ENCODE assay signal across 10 mouse cellular contexts in genomic region chr4:137919116-137919515, GRCm38 (mm10). TPM values are rescaled to one million over a fixed set of nuclear protein-coding genes. Genes with fewer than 3 reads are reported as not detected.
DNase-seq lines count a peak whose midpoint lies in the region; ATAC-seq and TF ChIP-seq lines count a peak whose summit lies in the region.
"Had no signal": no experiment of that assay in that cellular context is flagged by ENCODE, and none has a peak within 500 bp of the region (broad histone marks: within the 10 kb centered on the region; RNA-seq: fewer than 3 reads in every experiment).

No protein-coding gene starts in this region.

- H3K4me1 ChIP-seq in heart, embryonic 11.5 days (ENCODE audit: control insufficient read depth, insufficient read depth, low read length), result peaks cover 52% of the 10 kb centered on the region
- H3K4me1 ChIP-seq in lung, postnatal 0 days (ENCODE audit: insufficient read depth, low read depth, low read length), result peaks cover 5% of the 10 kb centered on the region; the same call in 1 of the 2 replicates
- H3K4me1 ChIP-seq in embryonic facial prominence, embryonic 15.5 days, result peaks cover 64% of the 10 kb centered on the region
- H3K4me1 ChIP-seq in small intestine, adult 2 months (ENCODE audit: control insufficient read depth, insufficient read depth, insufficient read length, low read length), result peaks cover 7% of the 10 kb centered on the region

- no peak for DNase-seq in heart, postnatal 14 days
- no peak for DNase-seq in lung, postnatal 0 days (ENCODE audit: low spot score)
- no peak for DNase-seq in lung, postnatal 14 days
- no peak for DNase-seq in ovary, adult 18-20 months (ENCODE audit: low spot score)
- DNase-seq: right cerebral cortex, adult 18-20 months; thymus, postnatal 14 days had no signal

- TF ChIP-seq EP300 in lung, postnatal 0 days (IDR thresholded peaks at IDR 0.05), result no peak

- H3K36me3 ChIP-seq in heart, embryonic 11.5 days (ENCODE audit: control insufficient read depth, insufficient read depth, low read length), result peaks cover 8% of the 10 kb centered on the region; the same call in 1 of the 2 replicates
- no peaks in the 10 kb centered on the region for H3K36me3 ChIP-seq in lung, postnatal 0 days (ENCODE audit: insufficient read depth, low read length)
- H3K36me3 ChIP-seq in embryonic facial prominence, embryonic 15.5 days, result peaks cover 12% of the 10 kb centered on the region; the same call in 1 of the 2 replicates
- H3K36me3 ChIP-seq in small intestine, adult 2 months (ENCODE audit: control insufficient read depth, insufficient read depth, low read length), result peaks cover 6% of the 10 kb centered on the region; the same call in 1 of the 2 replicates

- ATAC-seq in heart, embryonic 11.5 days (replicated peaks; ENCODE audit: insufficient number of reproducible peaks, low FRiP score, low TSS enrichment), result no peak
- no peak for ATAC-seq in lung, postnatal 0 days
- ATAC-seq in embryonic facial prominence, embryonic 15.5 days (ENCODE audit: insufficient number of reproducible peaks, low FRiP score, low TSS enrichment, low read depth), result no peak
- ATAC-seq in megakaryocyte progenitor cell, adult 5-6 weeks (replicated peaks; ENCODE audit: poor library complexity), result no peak

- no peak overlapping the region for H3K4me3 ChIP-seq in heart, embryonic 11.5 days (ENCODE audit: low read depth, low read length)
- H3K4me3 ChIP-seq in lung, postnatal 0 days (ENCODE audit: low read depth, low read length), result no peak overlapping the region
- H3K4me3 ChIP-seq in embryonic facial prominence, embryonic 15.5 days (replicated peaks), result no peak overlapping the region
- H3K4me3 ChIP-seq in small intestine, adult 2 months (ENCODE audit: low read depth, low read length), result no peak overlapping the region

- no peak for TF ChIP-seq POLR2A in small intestine, adult 2 months (IDR thresholded peaks at IDR 0.05; ENCODE audit: low read depth, low read length)

- H3K27me3 ChIP-seq in heart, embryonic 11.5 days (ENCODE audit: control insufficient read depth, insufficient read depth, low read length), result no peaks in the 10 kb centered on the region
- no peaks in the 10 kb centered on the region for H3K27me3 ChIP-seq in lung, postnatal 0 days (replicated peaks; ENCODE audit: insufficient read depth, low read length)
- H3K27me3 ChIP-seq in embryonic facial prominence, embryonic 15.5 days, result no peaks in the 10 kb centered on the region
- no peaks in the 10 kb centered on the region for H3K27me3 ChIP-seq in small intestine, adult 2 months (ENCODE audit: control insufficient read depth, insufficient read depth, low read length)

- no peaks in the 10 kb centered on the region for H3K9me3 ChIP-seq in heart, embryonic 11.5 days (replicated peaks; ENCODE audit: control insufficient read depth, low read length)
- H3K9me3 ChIP-seq in lung, postnatal 0 days (ENCODE audit: low read length), result no peaks in the 10 kb centered on the region
- no peaks in the 10 kb centered on the region for H3K9me3 ChIP-seq in embryonic facial prominence, embryonic 15.5 days (replicated peaks)

- H3K4me2 ChIP-seq in heart, embryonic 11.5 days, result no peak overlapping the region
- H3K4me2 ChIP-seq in lung, postnatal 0 days (replicated peaks; ENCODE audit: low read depth, low read length), result no peak overlapping the region
- no peak overlapping the region for H3K4me2 ChIP-seq in embryonic facial prominence, embryonic 15.5 days (replicated peaks)

- peak overlapping the region; percentile 16; the same call in 1 of the 2 replicates for H3K9ac ChIP-seq in heart, embryonic 11.5 days (ENCODE audit: low read depth, low read length)
- no peak overlapping the region for H3K9ac ChIP-seq in lung, postnatal 0 days (replicated peaks; ENCODE audit: low read depth)
- H3K9ac ChIP-seq in embryonic facial prominence, embryonic 15.5 days, result no peak overlapping the region

- TF ChIP-seq CTCF in lung, postnatal 0 days (IDR thresholded peaks at IDR 0.05), result no peak
- no peak for TF ChIP-seq CTCF in small intestine, adult 2 months (IDR thresholded peaks at IDR 0.05; ENCODE audit: extremely low read depth, insufficient read length, insufficient replicate concordance, low read depth, low read length)

- peak overlapping the region; percentile 92 for H3K27ac ChIP-seq in heart, embryonic 11.5 days (ENCODE audit: low read depth, low read length)
- H3K27ac ChIP-seq in lung, postnatal 0 days (ENCODE audit: low read length), result peak overlapping the region; percentile 80
- 0 out of 2 replicates have a peak overlapping the region, but pooled peaks have one; percentile 63 for H3K27ac ChIP-seq in embryonic facial prominence, embryonic 15.5 days (replicated peaks)
- peak overlapping the region; percentile 6 for H3K27ac ChIP-seq in small intestine, adult 2 months (ENCODE audit: insufficient read depth, low read depth, low read length)

- WGBS in heart, embryonic 11.5 days (ENCODE audit: insufficient replicate concordance), result 52% methylated on average over 10 of the region's 10 CpGs
- WGBS in lung, postnatal 0 days, result 69% methylated on average over 10 of the region's 10 CpGs
- 54% methylated on average over 10 of the region's 10 CpGs for WGBS in embryonic facial prominence, embryonic 15.5 days
- WGBS in small intestine, adult 2 months, result 84% methylated on average over 10 of the region's 10 CpGs

- intact Hi-C loops in heart, postnatal 14 days (cut with DNase I), result no loop called here

RNA-seq across cellular contexts. Expression of gene Ece1, which starts 57.1 kb away (rescaled TPM):
- polyA plus RNA-seq in heart, embryonic 11.5 days (2014; fragmentation: Nextera tagmentation; extraction: Ambion mirVana), result 129 and 157 TPM in 2 replicates
- total RNA-seq in heart, postnatal 14 days (2021), result 100 to 1,000 TPM in 1 of 2 experiments, 10 to 100 TPM in 1; 94.5 to 117 TPM
- polyA plus RNA-seq in lung, postnatal 0 days (2015; fragmentation: Nextera tagmentation; extraction: Ambion mirVana), result 65.7 and 80.9 TPM in 2 replicates
- polyA plus RNA-seq in embryonic facial prominence, embryonic 15.5 days (2015; fragmentation: Nextera tagmentation; extraction: Ambion mirVana), result 65.5 and 74.6 TPM in 2 replicates
- 27.9 and 37.7 TPM in 2 replicates for polyA plus RNA-seq in small intestine, adult 2 months (2012; rRNA removed)
- 6.2 and 7.3 TPM in 2 replicates for total RNA-seq in megakaryocyte progenitor cell, adult 5-6 weeks (2015)
- total RNA-seq in megakaryocyte progenitor cell, adult 5-6 weeks (2017), result 2.9 and 3.2 TPM in 2 replicates

Comparison
In these comparisons a context has a peak if more than half of its experiments do, and no peak if none do; other contexts are left out.
1. H3K27ac ChIP-seq: peak in every context shown above with its lines; median percentile 92 in heart, embryonic 11.5 days; 80 in lung, postnatal 0 days; 63 in embryonic facial prominence, embryonic 15.5 days; 6 in small intestine, adult 2 months.